Mouse (Mus musculus): Measurements from ENCODE around the gene Ttc34. TPM values are rescaled to one million over a fixed set of nuclear protein-coding genes. Genes with fewer than 3 reads are reported as not detected.

Gene Ttc34
- polyA plus RNA-seq, 1 experiment, result not detected

- Histone ChIP-seq H3K27me3 (ENCODE audit: control insufficient read depth, insufficient read depth, insufficient read length) (peaks cover 11% of the 10 kb centered on the region), H3ac (ENCODE audit: control insufficient read depth, insufficient read length) (no peak overlapping the region), H3K4me3 (no peak overlapping the region), H3K4me2 (ENCODE audit: low read depth) (no peak overlapping the region), H3K36me3 (ENCODE audit: control insufficient read depth, insufficient read depth) (no peaks in the 10 kb centered on the region), H3K79me2 (ENCODE audit: control insufficient read depth, insufficient read depth) (no peaks in the 10 kb centered on the region)
- TF ChIP-seq REST (IDR thresholded peaks at IDR 0.05; ENCODE audit: insufficient read depth, insufficient read length) (no peak), USF1 (IDR thresholded peaks at IDR 0.05; ENCODE audit: low read depth) (no peak), E2F4 (IDR thresholded peaks at IDR 0.05; ENCODE audit: insufficient read depth) (no peak), POLR2AphosphoS2 (IDR thresholded peaks at IDR 0.05; ENCODE audit: insufficient read length, low read depth) (no peak), MAX (IDR thresholded peaks at IDR 0.05; ENCODE audit: low read depth) (no peak), TCF3 (IDR thresholded peaks at IDR 0.05; ENCODE audit: insufficient read length, low read depth) (no peak), SRF (IDR thresholded peaks at IDR 0.05; ENCODE audit: control insufficient read depth, insufficient read length, low read depth) (no peak), MYOD1 (IDR thresholded peaks at IDR 0.05; ENCODE audit: control insufficient read depth in 1 of 3, insufficient read length in 2 of 3, low read depth in 2 of 3) (no peak), CEBPB (IDR thresholded peaks at IDR 0.05; ENCODE audit: insufficient read depth, poor library complexity, severe bottlenecking) (no peak), MYOG (IDR thresholded peaks at IDR 0.05; ENCODE audit: control insufficient read depth in 1 of 3, insufficient read depth in 1 of 3, insufficient read length in 2 of 3, low read depth in 2 of 3) (no peak), POLR2A (IDR thresholded peaks at IDR 0.05; ENCODE audit: insufficient read length, low read depth) (no peak), TCF12 (IDR thresholded peaks at IDR 0.05; ENCODE audit: insufficient read depth, poor library complexity, severe bottlenecking) (no peak)
Observed at GRCm38 (mm10) chr4:154854676-154855345, 17.6 kb downstream of the Ttc34 start.

DNA sequence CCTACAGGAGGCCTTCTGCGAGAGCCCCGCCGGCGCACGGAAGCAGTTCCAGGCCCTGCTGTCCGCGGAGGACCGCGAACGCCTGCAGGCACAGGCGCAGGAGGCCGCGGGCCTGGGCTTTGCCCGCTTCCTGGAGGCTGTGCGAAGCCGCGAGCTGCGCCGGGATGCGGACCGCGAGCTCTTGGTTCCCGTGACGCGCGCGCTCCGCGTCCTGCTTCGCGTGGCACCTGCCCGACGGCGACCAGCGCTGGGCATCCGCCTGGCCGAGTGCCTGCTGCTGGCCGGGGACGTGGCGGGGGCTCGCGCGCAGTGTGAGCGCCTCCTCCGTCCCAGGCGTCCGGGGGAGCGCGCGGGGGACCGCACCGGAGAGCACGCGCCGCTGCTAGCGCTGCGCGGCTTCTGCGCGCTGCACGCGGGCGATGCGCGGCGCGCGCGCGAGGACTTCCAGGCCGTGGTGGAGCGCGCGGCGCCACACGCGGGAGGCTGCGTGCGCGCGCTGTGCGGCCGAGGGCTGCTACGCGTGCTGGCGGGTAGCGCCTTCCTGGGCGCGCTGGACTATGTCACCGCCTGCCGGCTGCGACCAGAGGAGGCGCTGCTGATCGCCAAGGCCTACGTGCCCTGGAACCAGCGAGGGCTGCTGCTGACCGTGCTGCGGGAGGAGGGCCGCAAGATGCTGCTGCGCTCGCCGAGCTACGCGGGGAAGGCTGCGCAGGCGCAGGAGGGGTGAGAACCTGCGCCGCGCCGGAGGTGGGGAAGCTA lies 18.6 kb downstream of the Ttc34 start:
- TF ChIP-seq CEBPB (IDR thresholded peaks at IDR 0.05; ENCODE audit: insufficient read depth, poor library complexity, severe bottlenecking) (no peak), TCF12 (IDR thresholded peaks at IDR 0.05; ENCODE audit: insufficient read depth, poor library complexity, severe bottlenecking) (no peak)
- no peak overlapping the region for H3ac ChIP-seq (ENCODE audit: control insufficient read depth, insufficient read length)
- peaks cover 18% of the 10 kb centered on the region for H3K27me3 ChIP-seq (ENCODE audit: control insufficient read depth, insufficient read depth, insufficient read length)
- no peak overlapping the region for H3K4me2 ChIP-seq (ENCODE audit: low read depth)
- no peaks in the 10 kb centered on the region for H3K36me3 ChIP-seq (ENCODE audit: control insufficient read depth, insufficient read depth)
- no peaks in the 10 kb centered on the region for H3K79me2 ChIP-seq (ENCODE audit: control insufficient read depth, insufficient read depth)
- no peak overlapping the region for H3K4me3 ChIP-seq

DNA sequence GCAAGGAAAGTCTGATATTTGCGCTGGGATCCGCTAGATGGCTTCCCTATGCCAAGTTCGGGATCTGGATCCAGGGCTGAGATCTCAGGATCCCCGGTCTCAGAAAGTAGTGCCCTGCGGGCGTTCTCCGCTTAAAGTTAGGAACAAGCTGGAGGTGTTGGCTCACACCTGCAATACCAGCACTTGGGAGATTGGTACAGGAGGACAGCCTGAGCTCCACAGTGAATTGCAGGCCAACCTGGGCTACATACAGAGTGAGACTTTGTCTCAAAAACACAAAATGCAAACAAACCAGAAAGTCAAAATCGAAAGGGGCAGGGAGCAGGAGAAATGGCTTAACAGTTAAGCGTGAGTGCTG lies 19.2 kb downstream of the Ttc34 start:
- Histone ChIP-seq H3ac (ENCODE audit: control insufficient read depth, insufficient read length) (no peak overlapping the region), H3K79me2 (ENCODE audit: control insufficient read depth, insufficient read depth) (no peaks in the 10 kb centered on the region), H3K36me3 (ENCODE audit: control insufficient read depth, insufficient read depth) (no peaks in the 10 kb centered on the region), H3K4me3 (no peak overlapping the region), H3K27me3 (ENCODE audit: control insufficient read depth, insufficient read depth, insufficient read length) (peaks cover 24% of the 10 kb centered on the region), H3K4me2 (ENCODE audit: low read depth) (no peak overlapping the region)
- TF ChIP-seq TCF12 (IDR thresholded peaks at IDR 0.05; ENCODE audit: insufficient read depth, poor library complexity, severe bottlenecking), result no peak

DNA sequence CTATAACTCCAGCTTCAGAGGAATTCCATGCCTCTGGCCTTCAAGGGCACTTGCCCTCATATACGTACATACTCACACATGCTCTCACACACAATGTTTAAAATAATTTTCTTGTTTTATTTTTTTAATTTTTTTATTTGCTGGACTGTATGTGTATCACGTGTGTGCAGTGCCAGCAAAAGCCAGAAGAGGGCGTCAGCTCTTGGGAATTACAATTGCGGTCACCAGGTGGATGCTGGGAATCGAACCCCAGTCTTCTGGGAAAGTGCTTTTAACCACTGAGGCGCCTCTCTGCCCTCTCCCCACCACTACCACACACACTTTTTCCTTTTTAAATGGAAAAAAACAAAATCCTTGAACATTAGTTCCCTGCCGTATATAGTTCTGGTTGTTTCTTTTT lies 19.6 kb downstream of the Ttc34 start:
- no peak overlapping the region for H3K4me2 ChIP-seq (ENCODE audit: low read depth)

GRCm38 (mm10) chr4:154857366-154858240 lies 20.3 kb downstream of the Ttc34 start:
- peaks cover 30% of the 10 kb centered on the region for H3K27me3 ChIP-seq (ENCODE audit: control insufficient read depth, insufficient read depth, insufficient read length)
- H3K79me2 ChIP-seq (ENCODE audit: control insufficient read depth, insufficient read depth), result no peaks in the 10 kb centered on the region
- TF ChIP-seq E2F4 (IDR thresholded peaks at IDR 0.05; ENCODE audit: insufficient read depth), result no peak
- no peak for TF ChIP-seq USF1 (IDR thresholded peaks at IDR 0.05; ENCODE audit: low read depth)
- H3K36me3 ChIP-seq (ENCODE audit: control insufficient read depth, insufficient read depth), result no peaks in the 10 kb centered on the region
- no peak overlapping the region for H3K4me2 ChIP-seq (ENCODE audit: low read depth)
- H3ac ChIP-seq (ENCODE audit: control insufficient read depth, insufficient read length), result no peak overlapping the region
- no peak overlapping the region for H3K4me3 ChIP-seq

More for the DNA sequence above, 19.6 kb downstream of the Ttc34 start:
- Histone ChIP-seq H3K36me3 (ENCODE audit: control insufficient read depth, insufficient read depth) (no peaks in the 10 kb centered on the region), H3K27me3 (ENCODE audit: control insufficient read depth, insufficient read depth, insufficient read length) (peaks cover 28% of the 10 kb centered on the region), H3ac (ENCODE audit: control insufficient read depth, insufficient read length) (no peak overlapping the region), H3K79me2 (ENCODE audit: control insufficient read depth, insufficient read depth) (no peaks in the 10 kb centered on the region), H3K4me3 (no peak overlapping the region)
- TF ChIP-seq MYOD1 (IDR thresholded peaks at IDR 0.05; ENCODE audit: control insufficient read depth in 1 of 3, insufficient read length in 2 of 3, low read depth in 2 of 3) (no peak), MYOG (IDR thresholded peaks at IDR 0.05; ENCODE audit: control insufficient read depth in 1 of 3, insufficient read depth in 1 of 3, insufficient read length in 2 of 3, low read depth in 2 of 3) (no peak), TCF3 (IDR thresholded peaks at IDR 0.05; ENCODE audit: insufficient read length, low read depth) (no peak), POLR2A (IDR thresholded peaks at IDR 0.05; ENCODE audit: insufficient read length, low read depth) (no peak)

Measured in myocyte (in vitro differentiated cells).